Mouse (Mus musculus) erythroblast, embryonic 14.5 days (primary cell): ENCODE measurements around the gene Arid3b. TPM values are rescaled to one million over a fixed set of nuclear protein-coding genes. Genes with fewer than 3 reads are reported as not detected.

ENCODE experiments used
- H3K27me3 ChIP-seq: 2 replicates; pipeline ENCODE4 v1.6.1; 2012; ENCODE audit warnings: inconsistent platforms; ENCODE audit not compliant: control insufficient read depth
- H3K36me3 ChIP-seq: 2 replicates; pipeline ENCODE4 v1.6.1; 2012; ENCODE audit warnings: mild to moderate bottlenecking, inconsistent platforms; ENCODE audit not compliant: control insufficient read depth
- H3K4me1 ChIP-seq: 2 replicates; pipeline ENCODE4 v1.6.1; 2012; ENCODE audit warnings: inconsistent platforms; ENCODE audit not compliant: control insufficient read depth
- H3K4me3 ChIP-seq: replicated peaks from 2 replicates; pipeline ENCODE3; 2012; ENCODE audit warnings: moderate library complexity, mild to moderate bottlenecking, inconsistent platforms
- H3K9me3 ChIP-seq: 2 replicates; pipeline ENCODE4 v1.6.1; 2012; ENCODE audit warnings: low read length, inconsistent platforms, mixed read lengths; ENCODE audit not compliant: control insufficient read depth
- GATA1 ChIP-seq: IDR thresholded peaks from 2 replicates; pipeline ENCODE4 v1.6.1; 2012; ENCODE audit warnings: low read length, inconsistent platforms, mixed read lengths
- TAL1 ChIP-seq: IDR thresholded peaks from 3 replicates; pipeline ENCODE4 v1.6.1; 2012; ENCODE audit warnings: low read length, inconsistent platforms, mixed read lengths
- polyA plus RNA-seq: library from polyadenylated mRNA; stranded (reverse); fragments of >175 nt; gene quantifications from 2 replicates; pipeline ENCODE4 v1.2.3, GENCODE M21; 2012

The Arid3b gene
- polyA plus RNA-seq, 1 experiment: 1.8 TPM

DNA sequence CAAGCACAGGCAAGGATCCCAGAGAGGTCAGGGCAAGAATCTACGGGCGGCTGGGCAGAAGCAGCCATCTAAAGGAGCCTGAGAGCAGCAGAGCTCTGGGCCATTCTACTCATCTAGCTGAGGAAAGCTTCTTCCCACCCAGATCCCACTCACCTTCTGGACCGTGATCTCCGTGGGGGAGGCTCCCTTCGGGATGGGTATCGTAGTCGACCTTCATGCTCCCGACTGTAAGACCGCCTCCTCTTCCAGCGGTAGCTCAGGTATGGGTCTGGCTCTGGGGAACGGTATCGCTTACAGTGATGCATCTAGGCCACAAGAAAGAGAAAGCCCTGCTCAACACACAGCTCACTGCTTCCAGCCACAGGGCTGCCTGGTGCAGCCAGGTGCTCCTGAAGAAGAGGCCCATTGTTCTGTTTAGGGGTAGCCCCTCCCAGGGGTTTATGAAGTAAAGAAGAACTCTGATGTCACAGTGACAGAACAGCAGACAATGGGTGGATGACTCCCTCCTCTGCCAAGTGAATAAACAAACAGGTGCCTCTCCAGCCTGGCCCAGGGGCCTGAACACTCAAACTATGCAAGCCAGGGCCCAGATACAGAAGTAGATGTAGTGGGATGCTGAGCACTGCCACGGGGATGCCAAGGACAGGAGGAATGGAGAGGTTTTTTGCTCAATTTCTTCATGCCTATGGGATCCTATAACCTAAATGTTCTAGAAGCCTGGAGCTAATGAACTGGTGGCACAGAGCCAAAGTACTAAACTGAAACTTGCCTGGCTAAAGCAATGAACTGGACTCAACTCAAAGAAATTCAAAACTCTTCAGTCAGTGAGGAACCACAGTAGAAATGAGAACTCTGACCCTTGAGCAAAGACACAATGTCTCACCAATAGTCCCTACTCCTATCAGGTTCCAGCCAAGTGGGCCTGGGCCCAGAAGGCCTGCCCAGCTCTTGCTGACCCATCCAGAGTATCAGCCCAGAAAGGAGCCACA lies 74.7 kb downstream of the Arid3b start:
- peak overlapping the region; percentile 93 for H3K4me3 ChIP-seq
- H3K36me3 ChIP-seq: peaks cover 79% of the 10 kb centered on the region
- no peaks in the 10 kb centered on the region for H3K9me3 ChIP-seq
- H3K4me1 ChIP-seq: peaks cover 85% of the 10 kb centered on the region
- H3K27me3 ChIP-seq: peaks cover 5% of the 10 kb centered on the region
- TF ChIP-seq TAL1: no peak
- no peak for TF ChIP-seq GATA1

DNA sequence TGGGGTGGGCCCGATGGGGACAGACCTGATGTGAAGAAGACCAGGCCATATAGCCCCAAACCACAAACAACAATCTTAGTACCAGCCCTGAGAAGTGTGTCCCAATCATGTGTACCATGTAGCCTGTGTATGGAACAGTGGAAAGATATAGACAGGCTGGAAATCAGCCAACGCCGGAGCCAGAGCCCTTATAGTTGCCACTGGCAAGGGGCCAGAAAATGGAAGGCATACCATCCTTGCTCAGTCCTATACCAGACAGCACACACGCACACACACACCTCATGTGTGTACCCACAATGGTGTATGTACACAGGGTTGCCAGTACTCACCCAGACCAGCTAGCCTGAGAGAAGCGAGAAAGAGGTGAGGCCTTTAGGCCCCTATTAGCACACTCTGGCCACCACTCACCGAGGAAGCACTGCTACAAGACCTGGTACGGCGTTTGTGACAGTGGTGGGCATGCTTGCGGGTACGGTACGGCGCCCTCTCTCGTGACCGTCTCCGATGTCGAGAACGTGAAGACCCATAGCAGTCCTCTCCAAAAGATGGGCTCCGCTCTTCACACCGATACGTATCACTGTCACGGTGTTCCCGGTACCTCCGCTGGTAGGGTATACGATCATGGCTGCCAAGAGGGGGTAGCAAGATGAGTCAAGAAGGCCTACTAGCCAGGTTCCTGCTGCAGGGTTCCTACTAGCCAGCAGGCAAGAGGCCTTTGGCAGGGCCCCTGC lies 76.0 kb downstream of the Arid3b start:
- no peak for TF ChIP-seq GATA1
- TF ChIP-seq TAL1: no peak
- peak overlapping the region; percentile 93 for H3K4me3 ChIP-seq

GRCm38 (mm10) chr9:57759289-57759688 lies 77.3 kb downstream of the Arid3b start:
- no peak for TF ChIP-seq GATA1
- no peak for TF ChIP-seq TAL1
- Histone ChIP-seq H3K27me3 (no peaks in the 10 kb centered on the region; the same call in 1 of the 2 replicates), H3K4me1 (peaks cover 80% of the 10 kb centered on the region), H3K36me3 (peaks cover 99% of the 10 kb centered on the region), H3K9me3 (no peaks in the 10 kb centered on the region), H3K4me3 (peak overlapping the region; percentile 93)

More for the DNA sequence above, 76.0 kb downstream of the Arid3b start:
- H3K4me1 ChIP-seq: peaks cover 78% of the 10 kb centered on the region
- no peaks in the 10 kb centered on the region for H3K9me3 ChIP-seq
- peaks cover 89% of the 10 kb centered on the region for H3K36me3 ChIP-seq
- H3K27me3 ChIP-seq: no peaks in the 10 kb centered on the region; the same call in 1 of the 2 replicates

- peak overlapping the region; percentile 93 for H3K4me3 ChIP-seq
- H3K36me3 ChIP-seq: peaks cover 99% of the 10 kb centered on the region
- no peaks in the 10 kb centered on the region for H3K9me3 ChIP-seq
- TF ChIP-seq TAL1 (no peak), GATA1 (no peak)
- H3K27me3 ChIP-seq: no peaks in the 10 kb centered on the region; the same call in 1 of the 2 replicates
- peaks cover 77% of the 10 kb centered on the region for H3K4me1 ChIP-seq
Measured at GRCm38 (mm10) chr9:57758528-57758927, 78.1 kb downstream of the Arid3b start.

DNA sequence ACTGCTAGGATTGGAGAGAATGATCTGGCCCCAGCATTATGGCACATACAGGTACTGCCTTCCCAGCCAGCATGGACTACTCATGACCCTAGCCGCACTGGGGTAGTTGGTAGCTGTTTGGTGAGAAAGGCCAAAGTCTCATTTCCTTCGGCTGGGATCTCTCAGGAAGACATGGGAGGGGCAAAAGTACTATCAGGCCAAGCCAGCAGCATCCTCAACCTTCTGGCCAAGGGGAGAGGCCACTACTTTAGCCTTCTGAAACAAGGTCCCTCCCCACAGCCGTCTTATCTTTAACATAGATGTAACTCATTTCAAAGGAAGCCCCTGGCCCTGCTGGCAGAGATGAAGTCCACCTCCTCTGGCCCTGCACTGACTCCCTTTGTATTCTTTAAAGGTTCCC lies 79.0 kb downstream of the Arid3b start:
- TF ChIP-seq TAL1 (peak; percentile 80), GATA1 (0 out of 2 replicates have a peak, but pooled peaks have one; percentile 37)
- Histone ChIP-seq H3K9me3 (no peaks in the 10 kb centered on the region), H3K4me1 (peaks cover 68% of the 10 kb centered on the region), H3K36me3 (peaks cover 99% of the 10 kb centered on the region), H3K4me3 (peak overlapping the region; percentile 93), H3K27me3 (no peaks in the 10 kb centered on the region; the same call in 1 of the 2 replicates)

DNA sequence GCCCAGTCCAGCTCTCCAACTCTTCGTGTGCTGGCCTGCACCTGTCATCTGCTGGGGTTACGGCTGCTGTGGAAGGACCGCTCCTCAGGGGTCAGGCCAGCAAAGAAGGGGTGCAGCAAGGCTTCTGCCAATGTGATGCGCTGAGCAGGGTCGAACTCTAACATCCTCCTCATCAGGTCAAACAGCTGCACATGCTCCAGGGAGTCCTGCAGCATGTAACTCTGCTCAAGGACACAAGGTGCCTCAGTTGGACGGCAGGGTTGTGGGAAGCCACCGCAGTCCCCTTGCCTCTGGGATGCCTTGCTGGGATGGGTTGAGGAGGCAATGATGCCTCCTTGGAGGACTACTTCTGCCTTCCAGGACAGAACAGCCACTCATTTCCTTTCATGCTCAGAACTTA lies 85.7 kb downstream of the Arid3b start:
- H3K9me3 ChIP-seq: no peaks in the 10 kb centered on the region
- no peak for TF ChIP-seq TAL1
- TF ChIP-seq GATA1: no peak
- H3K4me3 ChIP-seq: no peak overlapping the region
- no peaks in the 10 kb centered on the region for H3K27me3 ChIP-seq
- peaks cover 11% of the 10 kb centered on the region for H3K4me1 ChIP-seq
- peaks cover 100% of the 10 kb centered on the region for H3K36me3 ChIP-seq

DNA sequence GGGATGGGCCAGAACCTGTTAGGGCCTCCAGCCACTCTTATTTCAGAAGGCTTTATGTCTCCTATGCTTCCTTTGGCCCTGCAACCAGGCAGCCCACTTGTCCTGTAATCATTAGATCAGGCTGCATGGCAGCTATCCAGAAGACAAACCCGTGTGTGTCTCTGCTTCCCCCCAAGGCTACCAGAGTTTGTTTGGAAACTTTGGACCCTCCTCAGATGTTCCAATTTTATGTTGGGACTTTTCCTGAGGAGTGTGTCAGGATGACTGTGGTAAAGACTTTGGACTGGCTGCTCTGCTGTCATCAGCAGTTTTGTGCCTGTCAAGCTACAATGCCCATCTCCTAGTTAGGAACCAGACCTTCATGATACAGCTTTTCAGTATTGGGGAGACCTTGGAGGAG lies 87.8 kb downstream of the Arid3b start:
- TF ChIP-seq TAL1 (no peak), GATA1 (no peak)
- Histone ChIP-seq H3K9me3 (no peaks in the 10 kb centered on the region), H3K4me1 (peaks cover 3% of the 10 kb centered on the region), H3K36me3 (peaks cover 100% of the 10 kb centered on the region), H3K27me3 (no peaks in the 10 kb centered on the region), H3K4me3 (no peak overlapping the region)

DNA sequence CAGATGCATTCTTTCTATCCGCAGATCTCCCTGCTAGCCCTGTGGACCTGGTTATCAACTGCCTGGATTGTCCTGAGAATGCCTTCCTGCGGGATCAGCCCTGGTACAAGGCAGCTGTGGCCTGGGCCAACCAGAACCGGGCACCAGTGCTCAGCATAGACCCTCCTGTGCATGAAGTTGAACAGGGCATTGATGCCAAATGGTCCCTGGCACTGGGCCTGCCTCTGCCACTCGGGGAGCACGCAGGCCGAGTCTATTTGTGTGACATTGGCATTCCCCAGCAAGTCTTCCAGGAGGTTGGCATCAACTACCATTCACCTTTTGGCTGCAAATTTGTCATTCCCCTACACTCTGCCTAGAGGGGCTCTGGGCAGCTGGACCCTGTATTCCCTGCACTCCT lies 88.5 kb downstream of the Arid3b start:
- no peak overlapping the region for H3K4me3 ChIP-seq
- TF ChIP-seq TAL1: no peak
- TF ChIP-seq GATA1: no peak
- no peaks in the 10 kb centered on the region for H3K9me3 ChIP-seq
- H3K4me1 ChIP-seq: peaks cover 3% of the 10 kb centered on the region
- H3K27me3 ChIP-seq: no peaks in the 10 kb centered on the region
- H3K36me3 ChIP-seq: peaks cover 100% of the 10 kb centered on the region

GRCm38 (mm10) chr9:57747067-57747466 lies 89.5 kb downstream of the Arid3b start:
- no peak for TF ChIP-seq TAL1
- no peak for TF ChIP-seq GATA1
- H3K36me3 ChIP-seq: peaks cover 100% of the 10 kb centered on the region
- H3K4me3 ChIP-seq: no peak overlapping the region
- H3K27me3 ChIP-seq: no peaks in the 10 kb centered on the region
- no peaks in the 10 kb centered on the region for H3K9me3 ChIP-seq
- H3K4me1 ChIP-seq: peaks cover 5% of the 10 kb centered on the region
